Mouse (Mus musculus) layer of hippocampus, adult 18-20 months (tissue): ENCODE measurements around the gene Angptl2. TPM values are rescaled to one million over a fixed set of nuclear protein-coding genes. Genes with fewer than 3 reads are reported as not detected.

Experiments used
- DNase-seq, 2 experiments: peaks; one replicate each; pipeline ENCODE4 v3.0.0; 2022; ENCODE audit warnings: low spot score in 2 of 2
- long read RNA-seq: library from polyadenylated mRNA; stranded (forward); transcript quantifications from one replicate; pipeline ENCODE4 v2.0.0, GENCODE M21; 2021
- total RNA-seq, 2 experiments: library from RNA; stranded (reverse); gene quantifications; 2 replicates each; pipeline ENCODE4 v1.2.3; 2021

The Angptl2 gene
- total RNA-seq = 1 to 10 TPM in 1 of 2 experiments, under 1 TPM in 1; 0.94 to 1.5 TPM
- long read RNA-seq, transcript Angptl2-201 (5 exons, 3,339 nt) = major isoform, 6 of 8 reads
- long read RNA-seq, partial matches to known transcripts = 0 of 8 reads
- long read RNA-seq, other reads (novel, unspliced or antisense) = 2 of 8 reads

DNA sequence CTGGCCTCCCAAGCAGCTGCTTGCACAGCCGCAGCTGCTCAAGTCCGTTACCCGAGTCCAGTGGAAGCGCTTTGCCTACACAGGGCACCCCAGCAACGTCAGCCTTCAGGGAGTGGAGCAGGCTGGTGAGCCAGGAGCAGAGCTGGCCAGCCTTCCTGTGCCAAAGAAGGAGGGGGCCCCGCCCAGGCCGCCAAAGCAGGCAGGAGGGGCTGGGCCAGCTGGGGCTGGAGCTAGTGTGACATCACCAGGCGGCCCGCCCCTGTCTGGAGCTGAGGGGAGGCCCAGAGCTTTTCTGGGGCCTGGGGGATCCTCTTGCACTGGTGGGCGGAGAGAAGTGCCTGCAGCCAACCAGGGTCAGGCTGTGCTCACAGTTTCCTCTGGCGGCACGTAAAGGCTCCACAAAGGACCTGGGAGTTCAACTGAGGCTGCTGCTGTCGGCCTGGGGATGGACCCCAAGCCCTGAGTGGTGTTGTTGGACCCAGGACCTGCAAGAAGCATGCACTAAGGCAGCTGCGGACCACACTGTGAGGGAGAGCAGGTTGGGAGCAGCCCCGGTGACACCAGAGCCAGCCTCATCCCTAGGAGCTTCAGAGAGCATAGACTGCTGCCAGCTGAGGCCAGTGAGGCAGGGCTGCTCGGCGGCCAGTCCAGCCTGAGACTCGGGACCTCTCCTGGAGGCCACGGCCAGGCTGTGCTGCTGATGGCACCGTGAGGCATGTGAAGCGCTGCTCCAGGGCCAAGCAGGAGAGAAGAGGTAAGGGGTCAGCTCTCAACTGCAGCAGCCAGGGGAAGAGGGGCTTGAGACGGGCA, at the start of gene Angptl2:
Gene Angptl2, plus strand, starts transcription at position 370 of the 810 bp plus-strand sequence.
- peak; percentile 42 to 71 for DNase-seq

- DNase-seq = no peak
Measured at GRCm38 (mm10) chr2:33167060-33167459, 48.8 kb upstream of the Angptl2 start.

DNA sequence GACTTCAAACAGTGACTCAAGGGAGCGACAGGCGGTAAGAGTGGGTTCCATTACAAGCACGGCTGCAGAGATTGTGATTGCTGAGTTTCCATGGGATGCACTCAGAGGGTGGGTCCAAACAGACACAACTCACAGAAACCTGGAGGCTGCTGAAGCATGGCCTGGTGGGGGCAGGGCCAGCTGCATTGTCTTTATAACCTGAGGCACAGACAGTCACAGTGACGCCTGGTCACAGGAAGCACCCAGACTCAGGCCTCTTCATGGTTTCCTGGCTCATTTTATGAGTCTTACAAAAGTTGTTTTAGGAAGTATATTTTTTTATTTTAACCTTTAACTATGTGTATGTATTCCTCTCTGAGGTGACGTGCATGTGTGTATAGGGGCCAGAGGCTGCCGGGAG, 46.4 kb upstream of the Angptl2 start:
- no peak for DNase-seq

GRCm38 (mm10) chr2:33170777-33171565, 44.9 kb upstream of the Angptl2 start:
- DNase-seq = no peak

GRCm38 (mm10) chr2:33173126-33173525, 42.7 kb upstream of the Angptl2 start:
- no peak for DNase-seq

- no peak for DNase-seq
Measured at GRCm38 (mm10) chr2:33173686-33174085, 42.2 kb upstream of the Angptl2 start.

GRCm38 (mm10) chr2:33176516-33176915, 39.4 kb upstream of the Angptl2 start:
- peak in 1 of 2 experiments; percentile 34 for DNase-seq

- no peak for DNase-seq
Measured at GRCm38 (mm10) chr2:33176921-33177320, 38.9 kb upstream of the Angptl2 start.

DNA sequence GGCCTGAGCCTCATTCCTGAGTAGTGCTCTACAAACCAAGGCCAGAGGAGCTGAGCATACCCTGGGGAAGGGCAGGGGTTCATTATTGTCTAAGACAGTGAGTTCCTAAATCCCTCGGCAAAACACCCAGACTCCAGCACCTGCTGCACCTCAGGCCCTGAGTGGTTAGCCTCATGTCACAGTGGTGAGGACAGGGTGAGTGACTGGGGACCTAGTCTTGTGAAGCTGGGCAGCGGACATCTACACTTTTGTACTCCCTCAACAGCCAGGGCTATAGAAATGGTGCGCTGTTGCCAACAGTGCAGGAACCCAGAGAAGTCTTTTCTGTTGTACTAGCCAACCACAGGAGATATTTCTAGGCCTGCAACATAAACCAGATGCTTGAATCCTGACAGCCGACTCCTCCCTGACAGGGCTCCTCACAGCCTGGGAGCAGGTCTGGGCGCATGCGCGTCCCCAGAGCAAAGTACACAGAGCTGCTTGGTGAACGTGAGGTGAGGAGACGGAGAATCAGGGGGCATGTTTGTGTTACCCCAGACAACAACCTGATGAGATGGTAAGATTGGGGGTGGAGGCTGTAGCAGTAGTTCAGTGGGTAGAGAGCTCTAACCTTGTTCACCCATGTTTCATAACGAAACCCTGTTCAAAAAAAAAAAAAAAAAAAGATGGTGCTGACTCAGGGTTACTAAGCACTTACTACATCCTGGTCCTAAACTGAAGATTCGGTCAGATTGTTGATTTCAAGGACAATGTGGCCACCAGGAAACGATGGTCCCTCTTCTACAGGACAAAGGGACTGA, 38.2 kb upstream of the Angptl2 start:
- no peak for DNase-seq

GRCm38 (mm10) chr2:33178243-33178932, 37.5 kb upstream of the Angptl2 start:
- DNase-seq = no peak

GRCm38 (mm10) chr2:33179171-33179929, 36.5 kb upstream of the Angptl2 start:
- DNase-seq = no peak

DNA sequence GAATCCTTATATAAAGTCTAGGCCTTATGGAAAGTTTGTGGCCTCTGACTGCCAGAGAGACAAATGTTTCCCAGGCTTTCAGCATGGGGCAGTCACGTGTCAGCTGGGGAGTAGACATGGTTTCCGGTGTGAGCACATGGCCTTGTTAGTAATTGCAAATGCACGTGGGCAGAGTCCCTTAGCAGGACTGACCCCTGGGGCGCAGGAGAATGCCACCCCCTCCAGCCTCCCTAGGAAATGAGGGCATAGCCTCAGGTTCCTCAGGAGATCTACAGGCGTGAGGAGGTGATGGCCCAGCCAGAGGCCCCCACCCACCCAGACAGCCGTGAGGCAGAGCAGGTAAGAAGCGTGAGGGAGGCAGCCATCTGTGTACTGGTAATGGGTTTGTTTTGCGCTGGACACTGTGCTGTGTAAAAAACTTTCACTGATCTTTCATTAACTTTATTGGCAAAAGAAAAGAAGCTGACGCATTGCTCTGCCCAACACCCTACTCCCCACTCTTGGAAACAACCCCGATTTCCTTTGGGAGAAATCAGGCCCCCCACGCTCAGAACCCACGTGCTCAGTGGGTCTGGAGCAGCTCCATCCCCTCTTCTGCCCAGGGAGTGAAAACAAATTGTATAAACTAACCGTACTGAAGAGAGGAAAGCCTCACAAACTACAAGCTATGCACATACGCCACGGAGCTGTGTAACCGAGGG, 35.8 kb upstream of the Angptl2 start:
- peak; percentile 47 to 52 for DNase-seq

- DNase-seq = no peak
Measured at GRCm38 (mm10) chr2:33183321-33183720, 32.5 kb upstream of the Angptl2 start.

GRCm38 (mm10) chr2:33184641-33185040, 31.2 kb upstream of the Angptl2 start:
- DNase-seq = no peak

GRCm38 (mm10) chr2:33185258-33185657, 30.6 kb upstream of the Angptl2 start:
- DNase-seq = no peak

- DNase-seq = no peak
Measured at GRCm38 (mm10) chr2:33186505-33186904, 29.4 kb upstream of the Angptl2 start.

DNA sequence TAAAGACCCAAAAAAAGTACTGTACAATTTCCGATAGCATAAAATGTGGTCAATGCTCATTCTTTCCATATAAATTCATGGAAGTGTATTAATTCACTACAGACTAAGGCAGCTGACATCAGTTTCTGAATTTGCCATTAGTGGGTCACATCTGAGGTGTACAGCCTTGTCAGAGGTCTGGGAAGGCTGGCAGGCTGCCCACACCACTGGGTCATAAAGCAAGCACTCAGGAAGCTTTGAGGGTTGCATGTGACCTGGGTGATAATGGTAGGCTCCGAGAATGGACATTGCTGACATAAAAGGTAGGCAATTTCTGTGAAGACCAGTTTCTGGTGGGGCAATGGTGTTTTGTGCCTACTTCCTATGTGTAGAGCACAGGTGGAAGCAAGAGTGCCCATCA, 28.0 kb upstream of the Angptl2 start:
- no peak for DNase-seq

- no peak for DNase-seq
Measured at GRCm38 (mm10) chr2:33188925-33189670, 26.8 kb upstream of the Angptl2 start.
